Mouse (Mus musculus): ENCODE measurements around the gene Sh3bgrl. TPM values are rescaled to one million over a fixed set of nuclear protein-coding genes. Genes with fewer than 3 reads are reported as not detected.
"Not testable (repeated sequence)": the region's sequence is repeated elsewhere in the genome, so short reads cannot be mapped to it uniquely, and the experiment has no call there.

The Sh3bgrl gene
- 148 and 175 TPM in 2 replicates for polyA plus RNA-seq (2016; fragmentation: Nextera tagmentation; extraction: Ambion mirVana)

DNA sequence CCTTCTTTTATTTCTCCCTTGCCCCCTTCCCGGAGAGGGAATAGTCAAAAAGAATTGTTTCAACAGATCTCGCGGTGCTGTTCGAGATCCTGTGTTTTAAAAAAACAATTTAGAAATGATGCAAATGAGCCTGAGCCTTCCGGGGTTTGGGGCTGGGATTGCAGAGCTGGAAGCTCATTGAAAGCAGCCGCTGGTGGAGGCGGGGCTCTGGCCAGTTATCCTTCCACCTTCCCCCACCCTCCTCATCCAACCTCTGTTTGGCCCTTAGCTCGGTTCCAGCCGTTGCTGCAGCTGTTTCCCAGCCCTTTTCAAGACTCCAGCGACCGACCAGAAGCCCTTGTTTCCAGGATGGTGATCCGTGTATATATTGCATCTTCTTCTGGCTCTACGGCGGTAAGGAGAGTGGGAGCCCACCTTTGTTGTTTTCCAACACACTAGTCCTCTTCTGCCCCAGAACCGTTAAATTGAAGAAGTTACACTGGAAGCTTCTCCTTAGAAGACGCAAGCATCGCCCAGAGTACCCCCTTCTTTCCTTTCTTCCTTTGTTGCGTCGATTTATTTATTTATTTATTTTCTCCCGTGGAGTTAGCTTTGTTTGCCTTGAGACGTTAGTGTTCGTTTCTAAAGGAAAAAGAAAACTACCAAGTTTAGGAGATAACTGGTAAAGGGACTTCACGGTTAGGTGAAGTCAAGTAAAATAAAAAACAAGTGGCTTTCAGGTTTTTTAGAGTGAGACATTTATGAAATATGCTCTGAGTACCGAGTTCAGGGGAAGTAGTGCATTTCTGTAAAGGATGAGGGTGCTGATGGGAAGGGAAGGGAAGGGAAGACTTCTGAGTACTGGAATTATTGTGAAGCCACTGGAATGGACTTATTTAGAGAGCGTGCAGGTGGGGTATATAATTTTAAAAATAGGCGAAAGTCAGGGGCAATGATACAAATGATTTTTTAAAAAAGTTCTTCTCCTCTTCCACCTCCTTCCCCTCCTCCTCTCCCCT lies at the start of gene Sh3bgrl:
TSS of gene Sh3bgrl (plus strand) at position 121 of the 998 bp plus-strand sequence.
- Histone ChIP-seq H3K9me3 (replicated peaks) (no peaks in the 10 kb centered on the region), H3K36me3 (no peaks in the 10 kb centered on the region), H3K4me1 (no peaks in the 10 kb centered on the region; the same call in 1 of the 2 replicates), H3K27me3 (ENCODE audit: low read depth, poor library complexity, severe bottlenecking) (no peaks in the 10 kb centered on the region), H3K27ac (replicated peaks) (peak within 1 kb of the TSS; percentile 89), H3K4me3 (peak within 1 kb of the TSS; percentile 57)
- 15% methylated on average over 26 of the region's 26 CpGs for WGBS
- peak; percentile 76 for DNase-seq (ENCODE audit: low spot score)

DNA sequence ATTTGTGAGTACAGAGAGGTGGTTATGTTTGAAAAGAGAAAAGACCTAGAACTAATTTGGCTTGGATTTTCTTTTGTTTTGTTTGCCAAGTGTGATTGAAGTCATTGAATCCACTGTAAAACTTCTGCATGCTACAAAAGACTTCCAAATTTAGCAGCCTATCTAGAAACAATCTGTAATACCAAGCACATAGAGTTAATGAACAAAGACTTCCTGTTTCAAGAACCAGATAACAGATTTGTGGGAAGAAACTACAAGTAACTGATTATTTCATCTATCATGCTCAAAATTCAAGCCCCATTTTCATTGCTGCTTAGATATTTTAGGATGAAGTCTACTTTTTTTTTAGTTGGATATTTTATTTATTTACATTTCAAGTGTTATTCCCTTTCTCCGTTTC lies 47.4 kb upstream of the Sh3bgrl start:
- WGBS, result 56% methylated on average over 1 of the region's 1 CpGs
- H3K27ac ChIP-seq (replicated peaks), result no peak overlapping the region
- no peaks in the 10 kb centered on the region for H3K36me3 ChIP-seq
- no peak for DNase-seq (ENCODE audit: low spot score)
- no peak overlapping the region for H3K4me3 ChIP-seq
- no peaks in the 10 kb centered on the region for H3K9me3 ChIP-seq (replicated peaks)
- H3K4me1 ChIP-seq, result no peaks in the 10 kb centered on the region
- H3K27me3 ChIP-seq (ENCODE audit: low read depth, poor library complexity, severe bottlenecking), result no peaks in the 10 kb centered on the region

DNA sequence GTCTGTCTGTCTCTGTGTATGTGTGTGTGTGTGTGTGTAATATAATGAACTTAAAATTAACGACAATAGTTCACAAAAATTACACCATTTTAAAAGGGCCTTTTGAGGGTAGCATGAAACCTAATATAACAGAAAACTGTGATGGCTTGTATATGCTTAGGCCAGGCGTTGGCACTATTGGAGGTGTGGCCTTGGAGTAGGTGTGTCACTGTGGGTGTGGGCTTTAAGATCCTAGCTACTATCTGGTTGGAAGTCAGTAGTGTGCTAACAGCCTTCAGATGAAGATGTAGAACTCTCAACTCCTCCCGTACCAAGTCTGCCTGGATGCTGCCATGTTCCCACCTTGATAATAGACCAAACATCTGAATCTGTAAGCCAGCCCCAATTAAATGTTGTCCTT lies 23.4 kb upstream of the Sh3bgrl start:
- 82% methylated on average over 3 of the region's 3 CpGs for WGBS
- Histone ChIP-seq H3K4me3 (no peak overlapping the region), H3K9me3 (replicated peaks) (no peaks in the 10 kb centered on the region), H3K27ac (replicated peaks) (no peak overlapping the region), H3K36me3 (no peaks in the 10 kb centered on the region), H3K27me3 (ENCODE audit: low read depth, poor library complexity, severe bottlenecking) (no peaks in the 10 kb centered on the region), H3K4me1 (no peaks in the 10 kb centered on the region)
- no peak for DNase-seq (ENCODE audit: low spot score)

DNA sequence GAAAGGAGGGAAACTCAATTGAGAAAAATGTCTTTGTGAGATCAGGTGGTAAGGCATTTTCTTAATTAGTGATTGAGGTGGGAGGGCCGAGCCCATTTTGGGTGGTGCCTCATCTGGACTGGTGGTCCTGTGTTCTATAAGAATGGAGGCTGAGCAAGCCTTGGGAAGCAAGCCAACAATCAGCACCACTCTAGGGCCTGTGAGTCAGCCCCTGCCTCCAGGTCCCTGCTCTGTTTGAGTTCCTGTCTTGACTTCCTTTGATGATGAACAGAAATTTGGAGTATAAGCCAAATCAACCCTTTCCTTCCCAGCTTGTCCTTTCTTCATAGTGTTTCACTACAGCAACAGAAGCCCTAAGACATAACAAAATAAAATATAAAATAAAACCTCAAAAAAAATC lies 19.4 kb upstream of the Sh3bgrl start:
- Histone ChIP-seq H3K9me3 (replicated peaks) (no peaks in the 10 kb centered on the region), H3K36me3 (no peaks in the 10 kb centered on the region), H3K4me3 (no peak overlapping the region), H3K27ac (replicated peaks) (no peak overlapping the region), H3K27me3 (ENCODE audit: low read depth, poor library complexity, severe bottlenecking) (no peaks in the 10 kb centered on the region), H3K4me1 (no peaks in the 10 kb centered on the region)
- DNase-seq (ENCODE audit: low spot score), result no peak
- WGBS, result 75% methylated on average over 1 of the region's 1 CpGs

DNA sequence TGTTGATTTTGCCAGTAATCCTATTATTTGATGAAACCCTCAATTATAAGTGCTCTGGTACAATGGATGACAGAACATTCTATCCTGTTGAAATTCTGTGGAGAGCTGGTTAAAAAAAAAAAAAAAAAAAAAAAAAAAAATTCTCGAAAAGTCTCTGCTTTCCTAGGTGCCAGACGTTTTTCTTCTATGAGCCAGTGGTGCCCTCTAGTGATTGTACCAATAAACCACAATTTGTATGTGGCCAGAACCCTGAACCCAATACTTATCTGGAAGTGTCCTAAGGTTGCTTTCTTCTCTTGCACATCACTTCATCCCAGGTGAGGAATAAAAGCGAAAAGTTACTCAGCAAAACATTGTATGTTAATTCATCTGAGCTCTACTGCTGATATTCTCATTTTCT lies 18.8 kb upstream of the Sh3bgrl start:
- no peaks in the 10 kb centered on the region for H3K27me3 ChIP-seq (ENCODE audit: low read depth, poor library complexity, severe bottlenecking)
- no peak overlapping the region for H3K27ac ChIP-seq (replicated peaks)
- no peaks in the 10 kb centered on the region for H3K36me3 ChIP-seq
- H3K4me1 ChIP-seq, result no peaks in the 10 kb centered on the region
- H3K9me3 ChIP-seq (replicated peaks), result no peaks in the 10 kb centered on the region
- H3K4me3 ChIP-seq, result no peak overlapping the region
- DNase-seq (ENCODE audit: low spot score), result no peak
- 15% methylated on average over 3 of the region's 3 CpGs for WGBS

DNA sequence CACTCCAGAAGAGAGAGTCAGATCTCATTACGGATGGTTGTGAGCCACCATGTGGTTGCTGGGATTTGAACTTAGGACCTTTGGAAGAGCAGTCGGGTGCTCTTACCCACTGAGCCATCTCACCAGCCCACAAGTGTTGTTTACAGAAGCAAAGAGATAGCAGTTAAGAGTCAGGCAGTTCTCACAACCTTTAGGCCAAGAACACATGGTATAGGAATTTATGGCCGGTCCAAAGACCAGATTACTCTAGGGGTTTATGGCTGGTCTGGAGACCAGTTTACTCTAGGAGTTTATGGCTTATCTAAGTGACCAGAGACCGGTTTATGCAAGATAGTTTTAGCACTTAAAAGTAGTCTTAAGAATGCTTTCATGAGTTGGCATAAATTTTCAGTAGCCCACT lies 15.8 kb upstream of the Sh3bgrl start:
- not testable (repeated sequence) for H3K9me3 ChIP-seq (replicated peaks); H3K27ac ChIP-seq (replicated peaks); DNase-seq (ENCODE audit: low spot score); H3K36me3 ChIP-seq; H3K4me1 ChIP-seq; H3K4me3 ChIP-seq; H3K27me3 ChIP-seq (ENCODE audit: low read depth, poor library complexity, severe bottlenecking)
- 88% methylated on average over 4 of the region's 4 CpGs for WGBS

DNA sequence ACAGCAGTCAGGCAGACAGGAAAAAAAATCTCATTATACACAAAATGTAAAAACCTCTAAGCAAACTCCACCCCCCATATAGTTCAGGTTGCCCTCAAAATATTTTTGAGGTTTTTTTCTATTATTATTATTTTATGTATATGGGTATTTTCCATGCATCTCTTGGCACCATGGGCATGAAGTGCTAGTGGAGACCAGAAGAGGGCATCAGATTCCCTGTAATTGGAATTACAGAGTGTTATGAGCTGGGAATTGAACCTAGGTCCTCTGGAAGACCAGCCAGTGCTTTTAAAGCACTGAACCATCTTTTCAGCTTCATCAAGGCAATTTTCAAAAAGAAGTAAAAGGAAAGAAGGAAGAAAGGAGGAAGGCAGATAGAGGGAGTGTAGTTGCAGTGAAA lies 8.1 kb upstream of the Sh3bgrl start:
- DNase-seq (ENCODE audit: low spot score), result no peak
- Histone ChIP-seq H3K4me1 (no peaks in the 10 kb centered on the region), H3K27ac (replicated peaks) (no peak overlapping the region), H3K27me3 (ENCODE audit: low read depth, poor library complexity, severe bottlenecking) (no peaks in the 10 kb centered on the region), H3K4me3 (no peak overlapping the region), H3K36me3 (no peaks in the 10 kb centered on the region), H3K9me3 (replicated peaks) (no peaks in the 10 kb centered on the region)

DNA sequence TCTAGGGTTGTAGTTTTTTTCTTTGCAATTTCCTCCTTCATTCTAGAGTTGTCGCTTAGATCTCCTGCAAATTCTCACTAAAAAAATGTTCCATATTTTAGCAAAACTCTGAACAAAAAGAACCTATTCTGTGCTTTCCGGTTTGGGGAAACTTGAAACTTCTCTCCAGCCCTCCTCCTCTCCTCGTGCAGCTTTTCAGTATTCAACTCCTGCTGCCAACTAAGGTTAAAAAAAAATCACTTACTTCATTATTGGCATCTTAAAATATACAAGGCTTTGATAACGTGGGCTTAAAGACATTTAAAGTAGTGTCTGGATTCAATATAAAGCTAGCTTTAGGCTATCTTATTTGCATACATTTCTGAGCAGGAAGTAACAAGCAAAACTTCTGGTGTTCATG lies 365 bp upstream of the Sh3bgrl start:
- H3K4me3 ChIP-seq, result peak overlapping the region; percentile 57
- WGBS, result 16% methylated on average over 4 of the region's 4 CpGs
- no peaks in the 10 kb centered on the region for H3K27me3 ChIP-seq (ENCODE audit: low read depth, poor library complexity, severe bottlenecking)
- DNase-seq (ENCODE audit: low spot score), result no peak
- no peaks in the 10 kb centered on the region for H3K9me3 ChIP-seq (replicated peaks)
- peak overlapping the region; percentile 89 for H3K27ac ChIP-seq (replicated peaks)
- no peaks in the 10 kb centered on the region for H3K36me3 ChIP-seq
- H3K4me1 ChIP-seq, result no peaks in the 10 kb centered on the region; the same call in 1 of the 2 replicates

DNA sequence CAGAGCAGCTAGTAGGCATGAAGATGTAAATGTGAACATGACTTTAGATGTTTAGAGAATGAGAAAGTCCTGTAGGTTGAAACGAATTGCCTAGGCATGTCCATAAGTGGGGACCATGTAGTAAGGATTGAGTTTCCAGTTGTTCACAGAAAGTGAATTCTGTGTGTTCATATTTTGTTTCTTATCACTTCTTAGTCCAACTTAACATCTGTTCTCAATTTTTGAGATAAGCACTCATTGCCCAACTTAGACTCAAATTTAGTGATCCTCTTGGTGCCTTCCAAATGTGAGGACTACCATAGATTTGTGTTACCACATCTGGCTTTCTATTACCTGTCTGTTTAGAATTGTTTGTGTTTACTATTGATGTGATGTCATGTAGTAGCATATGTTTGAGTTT lies 3.3 kb downstream of the Sh3bgrl start:
- WGBS, result 84% methylated on average over 1 of the region's 1 CpGs
- no peak overlapping the region for H3K27ac ChIP-seq (replicated peaks)

DNA sequence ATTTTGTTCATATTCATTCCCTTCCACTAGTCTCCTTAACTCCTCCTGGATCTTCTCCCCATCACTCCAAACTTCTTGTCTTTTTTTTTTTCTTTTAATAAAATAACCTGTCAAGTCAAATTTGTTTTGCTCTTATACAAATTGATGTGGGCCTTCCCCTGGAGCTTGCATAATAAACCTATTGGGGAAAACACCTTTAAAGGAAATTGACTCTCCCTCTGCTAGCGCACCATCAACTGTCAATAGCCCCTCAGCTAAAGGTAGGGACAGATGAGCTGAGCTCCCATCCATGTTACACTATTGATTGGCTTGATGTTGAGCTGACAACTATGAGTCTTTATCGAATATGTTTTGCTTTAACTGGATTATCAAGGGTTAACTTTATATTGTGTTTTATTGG lies 5.3 kb downstream of the Sh3bgrl start:
- Histone ChIP-seq H3K27me3 (ENCODE audit: low read depth, poor library complexity, severe bottlenecking) (no peaks in the 10 kb centered on the region), H3K9me3 (replicated peaks) (no peaks in the 10 kb centered on the region), H3K27ac (replicated peaks) (no peak overlapping the region), H3K36me3 (0 out of 2 replicates have a peak, but pooled peaks cover 2% of the 10 kb centered on the region), H3K4me3 (no peak overlapping the region), H3K4me1 (no peaks in the 10 kb centered on the region; the same call in 1 of the 2 replicates)
- DNase-seq (ENCODE audit: low spot score), result no peak
- 84% methylated on average over 2 of the region's 2 CpGs for WGBS

More for the DNA sequence above, 3.3 kb downstream of the Sh3bgrl start:
- H3K4me3 ChIP-seq, result no peak overlapping the region
- no peak for DNase-seq (ENCODE audit: low spot score)
- no peaks in the 10 kb centered on the region; the same call in 1 of the 2 replicates for H3K4me1 ChIP-seq
- no peaks in the 10 kb centered on the region for H3K27me3 ChIP-seq (ENCODE audit: low read depth, poor library complexity, severe bottlenecking)
- 0 out of 2 replicates have a peak, but pooled peaks cover 2% of the 10 kb centered on the region for H3K36me3 ChIP-seq
- no peaks in the 10 kb centered on the region for H3K9me3 ChIP-seq (replicated peaks)

DNA sequence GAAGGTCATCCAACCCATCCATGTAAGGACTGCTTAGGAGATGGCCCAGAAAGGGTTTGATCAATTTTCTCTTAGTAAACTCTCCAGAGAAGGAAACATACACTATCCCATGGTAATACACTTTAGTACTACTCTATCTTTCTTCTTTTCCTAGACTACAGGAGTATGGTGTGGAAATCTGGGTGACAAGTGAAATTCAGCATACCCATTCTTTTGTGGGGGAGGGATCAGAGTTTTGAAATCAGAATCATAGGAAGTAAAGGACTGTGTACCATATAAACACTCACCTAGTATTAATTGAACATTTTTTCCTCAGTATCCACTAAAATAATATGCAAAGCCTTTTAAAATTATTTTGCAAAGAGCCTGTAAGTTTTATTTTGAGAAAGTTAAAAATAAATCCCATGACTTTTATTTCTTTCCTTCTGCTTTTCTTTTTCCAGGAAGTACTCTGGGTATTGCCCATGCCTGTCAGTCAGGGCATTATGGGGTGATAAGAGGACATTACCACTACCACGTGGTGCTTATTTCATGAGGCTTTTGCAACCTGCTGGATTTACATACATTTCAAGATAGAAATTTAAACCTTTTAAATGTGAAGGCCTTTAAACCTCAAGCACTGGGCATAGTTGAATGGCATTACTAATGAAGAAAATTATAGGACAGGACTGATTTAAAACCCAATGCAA lies 13.1 kb downstream of the Sh3bgrl start:
- no peaks in the 10 kb centered on the region for H3K9me3 ChIP-seq (replicated peaks)
- no peaks in the 10 kb centered on the region for H3K36me3 ChIP-seq
- no peak overlapping the region for H3K4me3 ChIP-seq
- no peak for DNase-seq (ENCODE audit: low spot score)
- H3K27ac ChIP-seq (replicated peaks), result no peak overlapping the region
- WGBS, result 34% methylated on average over 1 of the region's 1 CpGs
- peaks cover 4% of the 10 kb centered on the region for H3K4me1 ChIP-seq
- H3K27me3 ChIP-seq (ENCODE audit: low read depth, poor library complexity, severe bottlenecking), result no peaks in the 10 kb centered on the region

DNA sequence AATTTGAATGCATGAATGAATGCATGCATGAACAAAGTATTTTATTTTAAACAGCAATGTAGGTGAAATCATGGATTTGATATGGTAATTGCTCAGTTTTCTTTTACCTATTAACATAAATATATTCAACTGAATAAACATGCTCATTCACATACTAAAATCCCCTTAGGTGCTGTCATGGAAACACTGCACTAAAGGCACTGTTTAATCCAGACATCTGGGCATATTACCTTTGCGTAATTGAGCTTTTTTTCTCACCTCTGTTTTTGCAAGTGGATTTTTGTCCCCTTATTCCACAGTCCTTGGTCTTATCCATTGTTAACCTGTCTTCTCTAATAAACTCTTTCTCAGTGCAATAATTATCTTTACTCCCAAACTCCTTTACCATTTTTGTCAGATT lies 17.7 kb downstream of the Sh3bgrl start:
- no peaks in the 10 kb centered on the region for H3K36me3 ChIP-seq
- H3K27me3 ChIP-seq (ENCODE audit: low read depth, poor library complexity, severe bottlenecking), result no peaks in the 10 kb centered on the region
- H3K27ac ChIP-seq (replicated peaks), result no peak overlapping the region
- no peak overlapping the region for H3K4me3 ChIP-seq
- DNase-seq (ENCODE audit: low spot score), result no peak
- H3K9me3 ChIP-seq (replicated peaks), result no peaks in the 10 kb centered on the region
- peaks cover 10% of the 10 kb centered on the region for H3K4me1 ChIP-seq
- 68% methylated on average over 1 of the region's 1 CpGs for WGBS
